Mouse (Mus musculus) ovary, postnatal 10 days (tissue): ENCODE results near the gene Map9.
"Not testable (repeated sequence)": the region's sequence is repeated elsewhere in the genome, so short reads cannot be mapped to it uniquely, and the experiment has no call there.

Experiments
- DNase-seq: peaks from one replicate; pipeline ENCODE4 v3.0.0; 2022; ENCODE audit warnings: low spot score

Map9 gene

DNA sequence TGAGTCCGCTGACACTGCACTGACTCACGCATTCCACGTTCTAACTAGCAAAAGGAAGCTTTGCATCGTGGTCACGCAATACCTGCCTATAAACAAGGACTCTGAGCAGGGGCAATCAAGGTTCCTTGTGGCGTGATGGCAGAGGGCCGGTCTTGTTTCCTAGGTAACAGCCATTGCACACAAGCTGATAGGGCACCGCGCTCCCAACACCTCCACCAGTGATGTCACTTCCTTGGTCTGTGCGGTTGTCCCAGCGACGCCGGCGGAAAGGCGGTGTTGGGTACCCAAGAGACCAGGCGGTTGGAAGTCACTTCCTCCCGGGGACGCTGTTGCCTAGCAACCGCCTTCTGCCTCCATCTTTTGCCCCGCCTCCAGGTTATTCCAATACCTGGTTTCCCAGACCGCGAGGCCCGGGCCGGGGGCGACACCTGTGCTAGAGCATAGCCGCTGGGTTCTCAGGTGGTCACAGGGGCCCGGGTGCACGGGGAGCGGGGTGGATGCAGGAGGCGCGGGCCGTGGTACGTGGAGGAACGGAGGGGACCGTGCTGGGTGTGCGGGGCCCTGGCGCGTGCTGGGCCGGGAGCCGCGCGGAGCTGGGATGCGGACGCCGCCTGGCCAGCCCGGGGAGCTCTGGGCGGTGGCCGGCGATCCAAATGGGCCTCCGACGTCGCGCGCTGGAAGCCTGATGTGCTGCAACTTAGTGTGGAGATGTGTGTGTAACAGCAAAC is at the start of gene Map9:
Gene Map9 (plus strand): TSS at position 248 of the 728 bp plus-strand sequence.
- peak; percentile 80 for DNase-seq

DNA sequence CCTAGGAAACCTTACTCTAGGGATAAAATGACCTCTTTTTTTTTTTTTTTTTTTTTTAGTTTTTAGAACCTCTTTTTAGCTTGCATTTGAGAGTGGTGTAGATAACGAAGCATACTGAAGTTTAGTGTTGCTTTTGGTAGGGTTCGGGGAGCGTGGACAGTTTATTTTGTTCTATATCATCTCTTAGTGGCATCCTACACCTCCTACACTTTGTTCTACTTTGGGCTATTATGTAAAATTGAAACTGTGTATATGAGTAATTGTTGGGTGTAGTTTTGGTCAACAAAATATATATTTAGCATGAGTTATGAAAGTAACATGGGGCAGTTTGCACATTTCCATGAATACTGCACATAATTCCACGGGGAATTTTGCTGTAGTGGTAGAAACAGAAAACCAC is 42.1 kb upstream of the Map9 start:
- DNase-seq: no peak

DNA sequence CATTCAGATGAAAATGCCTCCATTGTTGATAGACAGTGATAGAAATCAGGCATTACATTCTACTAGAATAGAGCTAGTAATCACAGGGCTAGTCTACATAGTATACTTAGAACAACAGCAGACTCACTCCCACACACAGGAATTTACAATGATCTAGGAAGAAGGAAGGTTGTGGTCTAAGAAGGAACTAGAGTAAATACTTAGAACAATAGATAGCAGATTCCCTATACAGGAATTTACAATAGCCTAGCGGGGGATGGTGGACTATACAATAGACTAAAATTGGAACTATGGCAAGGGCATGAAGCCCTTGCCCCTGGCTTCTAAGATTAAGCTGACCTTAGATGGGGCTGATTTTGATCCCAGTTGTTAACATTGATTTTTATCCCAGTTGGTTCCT is 31.1 kb upstream of the Map9 start:
- not testable (repeated sequence) for DNase-seq

DNA sequence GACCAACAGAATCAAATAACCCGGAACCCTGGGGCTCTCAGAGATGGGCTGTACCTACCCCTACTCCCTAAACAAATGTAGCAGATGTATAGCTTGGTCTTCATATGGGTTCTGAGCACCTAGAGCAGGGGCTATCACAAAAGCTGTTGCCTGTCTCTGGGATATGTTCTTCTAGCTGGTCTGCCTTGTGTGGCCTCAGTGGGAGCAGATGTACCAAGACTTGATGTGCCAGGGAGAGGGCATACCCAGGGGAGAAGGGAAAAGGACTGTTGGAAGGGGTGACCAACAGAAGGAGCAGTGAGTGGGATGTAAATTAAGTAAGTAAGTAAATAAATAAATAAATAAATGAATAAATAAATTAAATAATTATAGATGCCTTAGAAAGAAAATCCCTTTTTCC is 25.8 kb upstream of the Map9 start:
- no peak for DNase-seq

DNA sequence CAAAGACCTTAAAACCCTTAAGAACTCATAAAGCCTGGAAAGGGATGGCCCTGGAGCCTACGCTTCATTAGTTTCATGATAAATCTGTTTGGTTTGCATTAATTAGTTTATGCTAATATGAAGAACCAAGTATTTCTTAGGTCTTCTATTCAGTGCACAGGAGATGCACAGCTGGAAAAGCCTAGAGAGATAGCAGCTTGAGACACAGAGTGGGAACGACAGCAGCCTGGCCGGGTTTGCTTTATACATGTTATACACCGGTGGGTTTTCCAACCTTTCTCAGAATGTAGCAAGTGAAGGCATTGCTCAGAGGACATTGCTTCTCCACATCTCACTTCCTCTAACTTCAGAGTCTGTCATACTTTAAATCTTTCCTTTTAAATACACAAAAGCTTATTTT is 25.3 kb upstream of the Map9 start:
- no peak for DNase-seq

DNA sequence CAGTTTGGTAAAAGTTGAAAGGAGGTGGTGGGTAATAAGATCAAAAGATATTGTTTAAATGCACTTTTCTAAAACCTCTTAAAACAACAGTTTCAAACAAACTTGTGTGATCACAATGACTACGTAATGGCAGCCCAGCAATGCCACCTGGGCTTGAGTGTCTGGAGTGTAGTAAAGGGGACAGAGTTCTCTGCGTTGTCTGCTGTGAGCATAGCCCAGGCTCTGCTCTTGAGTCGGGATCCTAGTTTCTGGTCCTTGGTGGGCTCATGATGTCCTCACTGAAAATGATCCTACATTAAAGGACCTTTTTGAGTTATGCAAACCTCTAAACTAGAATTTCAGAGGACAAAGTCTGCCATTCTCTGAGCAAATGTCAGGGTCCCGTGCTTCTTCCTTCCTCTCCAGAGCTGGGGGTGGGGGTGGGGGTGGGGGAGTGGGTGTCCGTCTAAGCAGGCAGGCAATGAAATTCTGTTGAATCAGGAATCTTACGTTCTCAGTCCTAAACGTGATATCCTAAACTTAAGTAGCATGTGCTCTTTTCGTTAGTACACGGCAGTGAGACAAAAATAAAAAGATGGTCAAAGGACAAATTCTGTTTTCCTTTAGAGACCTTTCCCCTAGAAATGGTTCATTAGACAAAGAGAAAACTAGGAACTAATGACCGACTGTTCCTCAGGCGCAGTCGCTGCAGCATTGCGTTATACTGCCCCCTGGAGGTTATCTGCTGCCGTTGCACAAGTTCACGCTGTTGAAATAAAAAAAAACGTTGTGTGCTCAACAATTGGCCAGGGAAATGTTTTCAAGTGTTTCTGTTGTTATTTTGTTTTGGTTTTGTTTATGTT is 24.5 kb upstream of the Map9 start:
- DNase-seq: no peak

DNA sequence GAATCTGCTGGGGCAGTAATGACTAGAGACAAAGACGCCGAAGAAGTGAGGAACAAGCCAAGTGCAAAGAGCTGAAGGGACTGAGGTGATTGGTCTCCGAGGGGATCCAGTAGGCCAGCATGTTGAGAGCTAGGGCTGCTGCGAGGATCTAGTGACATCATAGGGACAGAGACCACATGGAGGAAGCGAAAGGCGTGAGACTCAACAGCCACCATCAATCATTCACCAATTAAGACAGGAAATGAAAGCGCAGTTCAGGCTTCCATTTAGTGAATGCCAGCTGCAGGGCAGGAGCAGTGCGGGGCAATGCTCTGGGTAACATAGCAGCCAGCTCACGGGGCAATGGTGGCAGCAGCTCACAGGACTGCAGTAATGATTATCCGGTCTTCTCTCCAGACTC is 17.7 kb upstream of the Map9 start:
- no peak for DNase-seq

DNA sequence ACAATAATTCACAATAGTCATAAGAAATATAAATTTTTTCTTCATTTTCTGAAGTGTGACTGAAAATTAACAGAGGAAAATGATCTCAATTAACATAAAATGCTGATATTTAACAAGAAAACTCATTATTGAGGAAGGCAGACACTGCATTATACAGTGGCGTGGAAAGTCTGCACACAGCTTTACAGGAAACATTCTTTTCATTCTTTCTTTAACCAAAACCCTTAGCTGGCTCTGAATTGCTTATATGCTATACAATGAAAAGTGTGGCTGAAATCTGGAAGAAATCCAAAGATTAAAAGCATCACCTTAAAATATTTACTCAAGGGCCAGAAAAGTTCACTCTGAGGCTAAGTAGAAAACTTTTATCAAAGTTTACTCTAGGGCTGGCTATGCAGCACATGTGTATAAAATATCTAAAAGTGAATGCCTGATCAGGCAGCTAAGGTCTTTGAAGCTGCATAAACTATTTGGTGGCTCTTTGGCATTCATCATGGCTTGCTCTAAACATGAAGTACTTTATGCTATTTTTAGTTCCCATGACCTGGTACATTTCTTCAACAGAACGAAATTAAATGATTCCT is 9.5 kb upstream of the Map9 start:
- DNase-seq: no peak

DNA sequence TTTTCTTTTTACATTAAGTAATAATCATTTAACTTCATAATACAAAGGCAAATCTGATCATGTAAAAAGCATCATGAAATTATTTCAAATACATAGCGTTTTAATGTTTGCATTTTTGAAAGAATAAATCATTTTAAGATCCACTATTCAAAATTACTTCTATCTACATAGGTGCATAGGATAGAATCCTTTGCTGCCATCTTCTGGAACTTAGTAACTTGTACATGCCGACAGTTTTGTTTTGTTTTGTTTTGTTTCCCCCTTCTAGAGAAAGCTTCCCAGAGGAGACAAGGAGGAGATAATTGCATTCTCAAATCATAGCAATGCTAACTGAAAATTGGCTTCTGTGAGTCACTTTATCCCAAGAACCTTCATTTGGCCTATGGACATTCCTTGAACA is 7.5 kb upstream of the Map9 start:
- DNase-seq: no peak

DNA sequence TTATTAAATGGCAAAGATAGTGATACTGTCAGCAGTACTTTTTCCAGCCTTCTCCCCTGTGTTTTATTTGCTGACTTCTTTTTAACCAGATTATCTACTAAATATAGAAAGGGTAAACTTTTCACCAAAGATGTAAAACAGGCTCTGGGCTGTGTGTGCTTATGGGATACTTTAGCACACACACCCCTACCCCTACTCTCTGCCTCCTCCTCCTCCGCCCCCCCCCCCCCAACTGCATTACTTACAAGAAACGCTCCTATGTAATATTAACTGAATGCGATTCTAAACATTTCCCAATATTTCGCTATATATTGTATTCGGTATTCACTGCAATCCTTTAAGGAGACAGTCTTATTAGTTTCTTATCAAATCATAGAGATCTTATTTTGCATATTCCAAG is 504 bp upstream of the Map9 start:
- DNase-seq: no peak

DNA sequence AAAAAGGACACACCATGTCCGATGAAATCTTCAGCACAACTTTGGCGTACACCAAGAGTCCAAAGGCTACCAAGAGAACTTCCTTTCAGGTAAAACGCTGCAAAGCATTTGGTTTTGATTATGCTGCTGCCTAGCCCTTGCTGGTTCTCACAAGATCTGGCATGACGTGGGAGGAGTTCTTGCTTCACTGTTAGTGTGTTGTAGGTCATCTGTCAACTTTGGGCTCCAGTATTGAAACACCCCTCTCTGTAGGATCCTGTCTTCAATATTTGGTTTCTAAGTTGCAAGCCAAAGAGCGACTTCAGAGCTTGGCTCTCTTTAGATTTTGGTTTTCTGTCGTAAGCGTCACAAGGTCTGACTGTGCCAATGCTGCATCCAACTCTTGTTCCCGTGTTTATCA is 1.2 kb downstream of the Map9 start:
- DNase-seq: no peak

DNA sequence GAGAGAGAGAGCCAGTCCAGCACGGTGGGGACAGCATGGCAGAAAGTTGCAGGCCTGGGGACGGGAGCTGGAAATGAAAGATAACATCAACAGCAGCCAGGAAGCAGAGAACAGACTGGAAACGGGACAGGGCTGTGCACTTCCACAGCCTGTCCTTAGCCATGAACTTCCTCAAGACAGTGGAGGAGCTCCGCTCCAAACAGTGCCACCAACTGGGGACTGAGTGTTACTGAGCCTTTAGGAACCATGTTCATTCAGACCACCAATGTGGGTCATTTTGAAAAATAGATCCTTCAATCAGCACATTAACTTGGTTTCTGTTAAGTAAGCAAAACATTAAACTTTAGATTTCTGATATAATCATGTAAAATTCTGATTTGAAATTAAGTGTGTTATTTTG is 4.6 kb downstream of the Map9 start:
- DNase-seq: no peak

DNA sequence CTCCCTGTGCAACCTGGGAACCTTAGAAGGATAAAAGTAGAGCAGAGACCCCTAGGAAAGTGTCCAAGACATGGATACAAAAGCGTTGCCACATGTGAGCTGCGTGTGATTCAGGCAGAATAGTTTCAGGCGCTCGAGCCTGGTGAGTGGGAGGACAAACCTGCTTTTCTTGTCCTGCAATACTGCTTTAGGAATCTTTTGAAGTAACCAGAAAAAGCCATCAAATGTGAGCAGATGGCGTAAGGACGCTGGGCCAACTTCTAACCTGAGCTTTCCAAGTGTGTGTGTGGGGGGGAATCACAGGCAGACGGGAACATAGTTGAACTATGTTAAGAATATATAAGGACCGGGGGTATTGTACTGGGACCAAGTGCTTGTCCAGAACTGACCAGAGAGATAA is 6.7 kb downstream of the Map9 start:
- DNase-seq: no peak

DNA sequence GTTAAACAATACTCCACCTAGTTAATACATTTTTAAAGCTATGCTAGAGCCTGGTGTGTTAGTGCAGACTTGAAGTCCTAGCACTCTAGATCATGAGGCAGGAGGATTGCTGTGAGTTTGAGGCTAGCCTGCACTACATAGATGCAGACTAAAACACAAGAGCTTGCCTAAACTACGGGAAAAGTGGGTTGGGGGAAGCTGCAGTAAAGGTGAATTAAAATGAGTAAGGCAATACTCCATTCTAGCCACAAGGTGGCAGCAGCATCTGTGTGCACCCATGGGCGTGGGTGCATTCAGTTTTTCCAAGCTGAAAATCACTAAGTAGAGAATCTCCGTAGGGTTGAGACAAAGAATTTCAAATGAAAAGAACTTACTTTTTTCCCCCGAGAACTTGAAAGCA is 7.1 kb downstream of the Map9 start:
- no peak for DNase-seq

DNA sequence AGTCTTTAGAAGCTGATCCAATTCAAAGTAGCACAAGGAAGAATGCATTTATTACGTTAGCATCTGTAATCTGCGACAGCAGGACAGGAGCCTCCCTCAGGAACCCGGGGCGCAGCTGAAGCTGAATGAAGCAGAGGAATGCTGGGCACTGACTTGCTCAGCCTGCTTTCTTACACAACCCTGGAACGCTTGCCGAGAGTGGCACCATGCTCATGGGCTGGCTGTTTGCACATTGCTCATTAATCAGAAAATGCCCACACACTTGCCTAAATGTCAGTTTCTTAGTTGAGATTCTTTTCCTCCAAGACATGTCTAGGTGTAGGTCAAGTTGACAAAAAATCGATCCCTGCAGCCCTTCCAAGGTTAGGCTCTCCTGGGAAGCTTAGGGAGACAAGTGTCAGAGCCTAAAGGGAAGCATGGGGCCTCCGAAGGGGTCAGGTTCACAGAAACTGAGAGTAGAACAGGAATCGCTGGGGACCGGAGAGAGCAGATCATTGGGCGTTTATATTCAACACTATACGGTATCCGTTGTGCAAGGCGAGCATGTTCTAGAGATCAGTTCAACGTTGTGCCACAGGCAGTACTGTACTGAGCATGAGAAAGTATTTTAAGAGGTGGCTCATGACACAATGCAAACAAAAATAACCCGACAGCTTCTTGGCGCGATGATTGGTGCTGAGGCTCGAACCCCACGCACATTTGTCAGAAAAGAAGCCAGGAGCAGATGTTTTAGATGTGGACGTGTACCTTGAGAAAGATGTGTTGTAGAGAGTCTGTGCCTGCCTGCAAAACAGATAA is 11.4 kb downstream of the Map9 start:
- no peak for DNase-seq

DNA sequence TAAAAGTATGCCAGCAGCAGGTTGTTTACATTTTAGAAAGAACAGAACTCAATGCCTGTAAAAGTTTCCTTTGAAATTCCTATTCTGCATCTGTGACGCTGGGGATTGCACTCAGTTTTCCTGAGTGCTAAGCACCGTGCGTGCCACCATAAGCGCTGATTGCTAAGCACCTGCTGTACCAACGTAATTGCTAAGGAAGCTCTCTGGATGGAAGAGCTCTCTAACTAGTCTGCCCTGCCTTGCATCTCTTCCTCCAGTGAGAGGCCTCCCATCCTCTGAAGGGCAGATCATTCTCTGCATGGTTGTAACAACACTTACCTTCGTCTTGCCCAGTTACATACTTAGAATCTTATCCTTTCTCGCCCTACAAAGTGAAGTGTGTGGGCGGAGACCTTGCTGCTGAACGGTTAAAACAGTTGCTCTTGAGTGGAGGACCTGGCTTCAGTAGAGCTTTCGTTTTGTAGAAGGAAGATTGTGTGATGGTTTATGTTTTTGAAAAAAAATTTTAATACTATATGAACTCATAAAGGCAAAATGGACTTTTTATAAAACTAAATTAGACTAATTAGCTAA is 12.7 kb downstream of the Map9 start:
- no peak for DNase-seq

DNA sequence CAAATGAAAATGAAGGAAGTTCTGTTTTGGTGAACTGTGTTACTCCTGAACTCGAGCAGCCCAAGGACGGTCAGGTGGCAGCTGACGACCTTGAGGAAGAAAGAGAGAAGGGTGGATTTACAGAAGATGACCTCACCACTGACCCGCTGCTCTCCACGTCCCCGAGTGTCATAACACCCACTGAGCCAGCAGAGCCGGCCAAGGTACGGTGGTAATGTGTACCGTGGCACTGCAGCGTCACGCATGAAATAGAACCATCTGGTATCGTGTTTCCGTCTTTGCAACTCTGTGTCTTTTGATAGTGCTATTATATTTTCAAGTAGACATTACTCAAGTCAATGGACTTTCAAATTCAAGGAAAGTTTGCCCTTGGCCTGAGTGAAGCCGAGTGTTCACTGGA is 19.1 kb downstream of the Map9 start:
- DNase-seq: no peak

DNA sequence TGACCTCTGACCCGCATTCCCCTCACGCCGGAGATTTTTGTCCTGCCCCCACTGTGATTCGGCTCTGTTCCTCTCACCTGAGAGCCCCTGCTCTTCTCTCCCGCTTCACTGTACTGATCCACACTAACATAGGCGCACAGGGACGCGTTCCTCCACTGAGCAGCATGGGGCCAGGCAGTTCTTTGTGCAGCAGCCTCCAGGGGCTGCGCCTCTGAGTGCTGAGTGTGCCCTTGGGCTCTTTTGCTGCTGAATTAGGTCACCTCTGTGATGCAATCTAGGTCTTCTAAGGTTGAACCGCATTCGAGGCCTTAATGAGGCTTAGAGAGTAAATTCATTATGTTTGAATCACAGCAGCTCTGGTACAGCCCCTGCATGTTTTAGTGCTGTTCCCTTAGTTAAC is 24.5 kb downstream of the Map9 start:
- no peak for DNase-seq

DNA sequence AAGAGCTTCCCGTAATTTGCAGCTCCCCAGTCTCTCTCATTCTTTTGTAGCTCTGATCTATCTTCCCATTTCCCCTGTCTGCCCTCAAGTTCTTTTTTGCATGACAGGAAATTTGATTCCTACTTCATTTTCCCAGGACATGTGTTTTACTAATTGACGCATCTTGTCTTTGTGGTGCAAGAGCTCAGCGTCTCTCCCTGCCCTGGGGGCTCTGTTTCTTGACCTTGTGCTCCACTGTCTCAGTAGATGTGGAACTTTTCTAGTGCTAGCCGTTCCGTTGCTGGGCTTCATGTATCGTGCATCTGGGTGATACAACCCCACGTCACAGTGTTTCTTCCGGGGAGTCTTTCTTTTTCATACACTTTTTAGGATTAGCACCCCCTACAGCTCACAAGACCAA is 27.2 kb downstream of the Map9 start:
- no peak for DNase-seq

DNA sequence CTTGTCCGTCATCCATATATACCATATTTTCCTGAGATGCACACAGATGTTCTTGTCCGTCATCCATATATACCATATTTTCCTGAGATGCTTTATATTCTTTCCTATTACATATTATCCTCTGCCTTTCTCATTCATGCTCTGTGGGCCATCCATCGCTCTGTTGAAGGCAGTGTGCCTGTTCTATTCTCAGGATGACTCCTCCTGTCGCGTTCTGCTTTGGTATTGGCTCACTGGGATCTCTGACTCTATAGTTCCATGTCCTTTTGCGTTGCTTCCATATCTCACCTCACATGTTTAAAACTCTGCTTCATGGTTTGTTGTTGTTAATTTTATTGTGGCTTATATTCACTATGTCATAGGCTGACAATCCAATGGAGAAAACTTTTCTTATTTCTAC is 48.0 kb downstream of the Map9 start:
- no peak for DNase-seq

DNA sequence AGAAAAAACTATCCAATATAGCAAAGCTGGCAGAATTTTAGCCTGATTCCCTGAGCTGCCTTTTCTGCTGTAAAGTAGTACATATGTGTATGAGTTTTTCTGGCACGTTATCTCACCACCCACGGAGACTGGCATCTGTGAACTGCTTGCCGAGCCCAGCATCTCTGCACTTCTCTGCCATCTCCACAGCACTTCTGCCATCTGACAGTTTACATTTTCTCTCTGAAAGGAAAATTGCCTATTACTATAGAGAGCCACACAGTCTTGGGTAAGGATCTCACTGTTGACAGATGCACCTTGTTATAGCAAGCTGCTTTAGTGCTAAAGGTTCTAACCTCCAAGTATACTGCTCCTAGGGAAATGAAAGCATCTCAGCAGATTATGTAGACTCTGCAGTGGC is 48.5 kb downstream of the Map9 start:
- DNase-seq: no peak

DNA sequence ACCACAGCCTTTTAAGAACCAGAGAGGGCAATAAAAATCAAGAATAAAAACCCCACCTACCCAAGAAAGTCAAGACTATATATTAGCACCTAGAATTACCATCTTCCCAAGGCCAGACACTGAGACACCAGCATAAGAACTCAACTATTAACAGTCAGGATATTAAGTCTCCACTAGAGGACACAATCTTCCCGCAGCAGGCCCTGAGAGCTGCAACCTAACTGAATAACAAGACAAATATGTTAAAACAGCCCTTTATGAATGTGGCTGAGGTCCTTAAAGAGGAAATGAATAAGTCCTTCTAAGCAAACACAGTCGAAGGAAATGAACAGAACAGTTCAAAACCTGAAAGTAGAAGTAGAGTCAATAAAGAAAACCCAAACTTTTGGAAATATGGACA is 49.6 kb downstream of the Map9 start:
- DNase-seq: no peak
